Mouse (Mus musculus) granulocyte monocyte progenitor cell, adult 5-6 weeks (primary cell): Measurements from ENCODE around the gene Olfr675. TPM values are rescaled to one million over a fixed set of nuclear protein-coding genes. Genes with fewer than 3 reads are reported as not detected.
"Not testable (repeated sequence)": the region's sequence is repeated elsewhere in the genome, so short reads cannot be mapped to it uniquely, and the experiment has no call there.

Source experiments
- ATAC-seq: replicated peaks from 2 replicates; pipeline ENCODE4 v1.8.0; 2016; ENCODE audit warnings: mild to moderate bottlenecking, moderate TSS enrichment, inconsistent platforms; ENCODE audit not compliant: poor library complexity, severe bottlenecking
- total RNA-seq, 2 experiments: library from RNA; stranded (forward) in 1 of 2; stranded (reverse) in 1 of 2; fragments of 200-712, 200-1000 nt in 1 of 2; fragments of >200 nt in 1 of 2; fragmentation: Nextera tagmentation in 1 of 2; gene quantifications; 2 replicates each; pipeline ENCODE4 v1.2.3; 2014 to 2017

Gene Olfr675
- total RNA-seq (2014; fragmentation: Nextera tagmentation) (not detected in 2 replicates), total RNA-seq (2017) (not detected in 2 replicates)

- ATAC-seq: no peak
These were observed at the start of gene Olfr675 for GRCm38 (mm10) chr7:105028360-105028759. Gene Olfr675, minus strand, starts transcription at chr7:105028460.

DNA sequence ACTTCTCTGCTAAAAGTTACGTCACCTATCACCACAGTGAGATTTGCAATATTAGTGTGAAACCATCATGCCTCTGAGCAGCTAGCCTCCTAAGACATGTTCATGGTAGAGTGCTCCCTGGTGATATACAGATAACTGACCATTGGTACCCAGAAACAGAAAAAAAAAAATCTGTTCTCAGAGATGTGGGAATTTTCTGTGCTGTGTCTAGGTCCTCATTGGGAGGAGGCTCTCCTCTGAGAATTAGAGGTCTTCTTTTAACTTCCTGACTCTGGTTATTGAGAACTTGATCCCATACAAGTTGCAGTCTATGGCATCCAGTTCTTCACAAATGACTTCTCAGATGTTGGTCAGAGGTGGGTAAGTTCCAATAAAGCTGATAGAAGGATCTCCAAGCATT is 35.9 kb upstream of the Olfr675 start, which contains the start of gene Olfr678:
Gene Olfr678, plus strand, starts transcription at position 301 of the 400 bp plus-strand sequence.
- no peak for ATAC-seq

DNA sequence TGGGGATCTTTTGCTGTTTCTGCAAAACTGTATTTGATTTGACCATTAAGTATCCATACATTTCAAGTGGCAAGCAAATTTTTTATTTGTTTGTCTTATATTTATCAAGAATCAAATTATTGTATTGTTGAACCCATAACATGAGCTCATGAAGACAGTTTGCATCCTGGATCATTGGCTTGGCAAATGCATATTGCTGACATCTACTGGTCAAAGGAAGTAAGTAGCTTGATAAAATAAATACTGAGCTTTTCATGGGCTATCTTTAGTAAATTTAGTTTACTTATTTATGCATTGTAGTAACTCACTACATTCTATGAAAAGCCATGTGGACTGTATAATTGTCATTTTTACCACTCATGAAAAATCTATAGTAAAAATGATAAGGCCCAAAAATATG is 30.7 kb upstream of the Olfr675 start:
- no peak for ATAC-seq

- ATAC-seq: not testable (repeated sequence)
These were observed 5.6 kb upstream of the Olfr675 start for GRCm38 (mm10) chr7:105033836-105034235.

DNA sequence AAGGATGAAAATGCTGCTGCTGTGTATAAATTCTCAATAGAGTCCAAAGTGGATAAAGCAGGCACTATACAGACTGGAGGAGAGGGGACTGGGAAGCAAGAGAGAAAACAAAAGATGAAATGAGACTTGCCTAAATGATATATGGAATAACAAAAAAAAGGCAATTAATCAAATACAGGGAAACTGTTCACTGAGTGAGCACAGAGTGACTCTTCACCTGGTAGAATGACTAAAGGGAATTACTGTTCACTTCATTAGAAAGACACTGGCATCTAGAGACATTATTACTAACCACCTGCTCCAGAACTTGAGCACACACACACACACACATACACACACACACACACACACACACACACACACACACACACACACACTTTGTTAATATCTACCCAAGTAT is 4.1 kb upstream of the Olfr675 start, which contains the start of gene Olfr676:
Gene Olfr676, plus strand, starts transcription at position 301 of the 400 bp plus-strand sequence.
- no peak for ATAC-seq

GRCm38 (mm10) chr7:105022530-105022929 is 5.7 kb downstream of the Olfr675 start:
- ATAC-seq: no peak

DNA sequence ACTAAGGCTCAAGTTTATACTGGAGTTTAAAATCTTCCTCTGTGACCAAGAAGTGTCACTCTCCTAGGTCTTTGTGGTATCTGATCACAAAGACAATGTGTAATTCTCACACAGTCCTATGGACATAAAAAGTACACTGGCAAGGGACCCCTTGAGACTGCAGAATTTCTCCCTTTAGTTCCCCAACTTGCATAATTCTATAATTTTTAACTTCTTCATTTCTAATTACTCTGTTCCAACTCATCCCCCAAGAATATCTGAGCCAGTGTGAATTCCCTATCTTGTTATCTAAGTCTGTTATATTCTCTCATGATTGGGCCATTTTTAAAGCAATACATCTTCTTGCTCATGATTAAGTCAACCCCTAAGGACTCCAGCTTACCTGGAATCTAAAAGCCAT is 26.3 kb downstream of the Olfr675 start, which contains the start of gene Olfr672:
Gene Olfr672, minus strand, starts transcription at position 101 of the 400 bp plus-strand sequence.
- no peak for ATAC-seq

DNA sequence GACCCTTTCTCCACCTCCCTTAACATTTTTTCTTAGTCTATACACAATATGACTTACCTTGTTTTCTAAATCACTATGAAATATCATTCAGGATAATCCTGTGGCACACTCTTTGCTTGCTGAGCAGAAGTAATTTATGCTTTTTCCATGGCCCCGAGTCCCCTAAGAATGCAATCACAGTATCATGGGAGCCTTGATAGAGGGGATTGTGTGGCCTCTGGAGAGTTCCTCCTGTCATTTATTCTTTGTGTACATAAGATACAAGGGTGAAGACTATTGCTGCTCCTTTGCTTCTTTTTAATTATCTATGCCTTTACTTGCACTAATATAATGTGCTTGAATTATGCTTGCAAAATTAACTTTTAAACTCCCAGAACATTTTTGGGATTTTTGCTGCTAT is 49.2 kb downstream of the Olfr675 start, which contains the start of gene Olfr671:
Gene Olfr671, minus strand, starts transcription at position 101 of the 400 bp plus-strand sequence.
- no peak for ATAC-seq

- not testable (repeated sequence) for ATAC-seq
These were observed 55.8 kb downstream of the Olfr675 start for GRCm38 (mm10) chr7:104972507-104972906.

Other genes starting within 250 kb of the Olfr675 start
- not detected in 2 replicates for gene Usp17lb, start 185.9 kb downstream of the Olfr675 start, total RNA-seq (2014; fragmentation: Nextera tagmentation)
- gene Usp17lb, start 185.9 kb downstream of the Olfr675 start, total RNA-seq (2017): not detected in 2 replicates
- gene Usp17la, start 171.5 kb downstream of the Olfr675 start, total RNA-seq (2014; fragmentation: Nextera tagmentation): not detected in 2 replicates
- gene Usp17la, start 171.5 kb downstream of the Olfr675 start, total RNA-seq (2017): not detected in 2 replicates
- not detected in 2 replicates for gene Olfr665, start 150.4 kb downstream of the Olfr675 start, total RNA-seq (2014; fragmentation: Nextera tagmentation)
- not detected in 2 replicates for gene Olfr665, start 150.4 kb downstream of the Olfr675 start, total RNA-seq (2017)
- gene Olfr666, start 132.5 kb downstream of the Olfr675 start, total RNA-seq (2014; fragmentation: Nextera tagmentation): not detected in 2 replicates
- not detected in 2 replicates for gene Olfr666, start 132.5 kb downstream of the Olfr675 start, total RNA-seq (2017)
- not detected in 2 replicates for gene Olfr667, start 107.0 kb downstream of the Olfr675 start, total RNA-seq (2014; fragmentation: Nextera tagmentation)
- not detected in 2 replicates for gene Olfr667, start 107.0 kb downstream of the Olfr675 start, total RNA-seq (2017)
- gene Olfr668, start 100.4 kb downstream of the Olfr675 start, total RNA-seq (2014; fragmentation: Nextera tagmentation): not detected in 2 replicates
- gene Olfr668, start 100.4 kb downstream of the Olfr675 start, total RNA-seq (2017): not detected in 2 replicates
- gene Olfr669, start 94.2 kb downstream of the Olfr675 start, total RNA-seq (2014; fragmentation: Nextera tagmentation): not detected in 2 replicates
- gene Olfr669, start 94.2 kb downstream of the Olfr675 start, total RNA-seq (2017): not detected in 2 replicates
- gene Olfr670, start 65.8 kb downstream of the Olfr675 start, total RNA-seq (2014; fragmentation: Nextera tagmentation): not detected in 2 replicates
- not detected in 2 replicates for gene Olfr670, start 65.8 kb downstream of the Olfr675 start, total RNA-seq (2017)
- not detected in 2 replicates for gene Olfr671, start 49.3 kb downstream of the Olfr675 start, total RNA-seq (2014; fragmentation: Nextera tagmentation)
- not detected in 2 replicates for gene Olfr671, start 49.3 kb downstream of the Olfr675 start, total RNA-seq (2017)
- not detected in 2 replicates for gene Olfr672, start 26.4 kb downstream of the Olfr675 start, total RNA-seq (2014; fragmentation: Nextera tagmentation)
- gene Olfr672, start 26.4 kb downstream of the Olfr675 start, total RNA-seq (2017): not detected in 2 replicates
- not detected in 2 replicates for gene Olfr676, start 4.2 kb upstream of the Olfr675 start, total RNA-seq (2014; fragmentation: Nextera tagmentation)
- gene Olfr676, start 4.2 kb upstream of the Olfr675 start, total RNA-seq (2017): not detected in 2 replicates
- gene Olfr677, start 22.9 kb upstream of the Olfr675 start, total RNA-seq (2014; fragmentation: Nextera tagmentation): not detected in 2 replicates
- not detected in 2 replicates for gene Olfr677, start 22.9 kb upstream of the Olfr675 start, total RNA-seq (2017)
- gene Olfr678, start 36.0 kb upstream of the Olfr675 start, total RNA-seq (2014; fragmentation: Nextera tagmentation): not detected in 2 replicates
- gene Olfr678, start 36.0 kb upstream of the Olfr675 start, total RNA-seq (2017): not detected in 2 replicates
- not detected in 2 replicates for gene Olfr679, start 52.7 kb upstream of the Olfr675 start, total RNA-seq (2014; fragmentation: Nextera tagmentation)
- not detected in 2 replicates for gene Olfr679, start 52.7 kb upstream of the Olfr675 start, total RNA-seq (2017)
- gene Olfr680-ps1, start 64.4 kb upstream of the Olfr675 start, total RNA-seq (2014; fragmentation: Nextera tagmentation): not detected in 2 replicates
- not detected in 2 replicates for gene Olfr680-ps1, start 64.4 kb upstream of the Olfr675 start, total RNA-seq (2017)
- gene Olfr681, start 88.4 kb upstream of the Olfr675 start, total RNA-seq (2014; fragmentation: Nextera tagmentation): not detected in 2 replicates
- not detected in 2 replicates for gene Olfr681, start 88.4 kb upstream of the Olfr675 start, total RNA-seq (2017)
- gene Olfr683, start 118.6 kb upstream of the Olfr675 start, total RNA-seq (2014; fragmentation: Nextera tagmentation): not detected in 2 replicates
- gene Olfr683, start 118.6 kb upstream of the Olfr675 start, total RNA-seq (2017): not detected in 2 replicates
- not detected in 2 replicates for gene Olfr684, start 135.2 kb upstream of the Olfr675 start, total RNA-seq (2014; fragmentation: Nextera tagmentation)
- gene Olfr684, start 135.2 kb upstream of the Olfr675 start, total RNA-seq (2017): not detected in 2 replicates
- gene Olfr685, start 157.6 kb upstream of the Olfr675 start, total RNA-seq (2014; fragmentation: Nextera tagmentation): not detected in 2 replicates
- not detected in 2 replicates for gene Olfr685, start 157.6 kb upstream of the Olfr675 start, total RNA-seq (2017)
- gene Olfr686, start 179.0 kb upstream of the Olfr675 start, total RNA-seq (2014; fragmentation: Nextera tagmentation): not detected in 2 replicates
- not detected in 2 replicates for gene Olfr686, start 179.0 kb upstream of the Olfr675 start, total RNA-seq (2017)